Mouse (Mus musculus) CH12.LX (cell line): ENCODE measurements around the gene Cd96.

Experiments used
- CHD2 ChIP-seq: IDR thresholded peaks from 2 replicates; pipeline ENCODE4 v1.6.1; 2011; ENCODE audit warnings: low read length, improper control_type of control experiment
- CTCF ChIP-seq, 2 experiments: IDR thresholded peaks in 1 of 2; conservative IDR thresholded peaks in 1 of 2; 2 replicates each; pipeline ENCODE4 v1.5.1; 2011 to 2012; ENCODE audit warnings: low read depth in 2 of 2, low read length in 2 of 2, improper control_type of control experiment in 1 of 2, inconsistent platforms in 1 of 2, mild to moderate bottlenecking in 1 of 2, moderate library complexity in 1 of 2
- JUND ChIP-seq: conservative IDR thresholded peaks from 2 replicates; pipeline ENCODE4 v1.6.1; 2011; ENCODE audit warnings: low read depth, low read length, improper control_type of control experiment
- MAFK ChIP-seq: IDR thresholded peaks from 2 replicates; pipeline ENCODE4 v1.6.1; 2011; ENCODE audit warnings: low read length, improper control_type of control experiment; ENCODE audit not compliant: insufficient replicate concordance
- PAX5 ChIP-seq: IDR thresholded peaks from 2 replicates; pipeline ENCODE4 v1.6.1; 2012; ENCODE audit warnings: low read length, inconsistent platforms, mixed read lengths
- POLR2A ChIP-seq: IDR thresholded peaks from 2 replicates; pipeline ENCODE4 v1.6.1; 2011; ENCODE audit warnings: low read depth, mild to moderate bottlenecking, improper control_type of control experiment, low read length
- USF1 ChIP-seq: IDR thresholded peaks from 2 replicates; pipeline ENCODE4 v1.6.1; 2014; ENCODE audit warnings: low read depth, mild to moderate bottlenecking, inconsistent platforms, low read length, improper control_type of control experiment
- ZC3H11A ChIP-seq: IDR thresholded peaks from 2 replicates; pipeline ENCODE4 v1.6.1; 2012; ENCODE audit warnings: low read depth, mild to moderate bottlenecking, inconsistent platforms, low read length, improper control_type of control experiment
- ZKSCAN1 ChIP-seq: IDR thresholded peaks from 2 replicates; pipeline ENCODE4 v1.6.1; 2012; ENCODE audit warnings: low read depth, inconsistent platforms, low read length, improper control_type of control experiment, borderline replicate concordance

DNA sequence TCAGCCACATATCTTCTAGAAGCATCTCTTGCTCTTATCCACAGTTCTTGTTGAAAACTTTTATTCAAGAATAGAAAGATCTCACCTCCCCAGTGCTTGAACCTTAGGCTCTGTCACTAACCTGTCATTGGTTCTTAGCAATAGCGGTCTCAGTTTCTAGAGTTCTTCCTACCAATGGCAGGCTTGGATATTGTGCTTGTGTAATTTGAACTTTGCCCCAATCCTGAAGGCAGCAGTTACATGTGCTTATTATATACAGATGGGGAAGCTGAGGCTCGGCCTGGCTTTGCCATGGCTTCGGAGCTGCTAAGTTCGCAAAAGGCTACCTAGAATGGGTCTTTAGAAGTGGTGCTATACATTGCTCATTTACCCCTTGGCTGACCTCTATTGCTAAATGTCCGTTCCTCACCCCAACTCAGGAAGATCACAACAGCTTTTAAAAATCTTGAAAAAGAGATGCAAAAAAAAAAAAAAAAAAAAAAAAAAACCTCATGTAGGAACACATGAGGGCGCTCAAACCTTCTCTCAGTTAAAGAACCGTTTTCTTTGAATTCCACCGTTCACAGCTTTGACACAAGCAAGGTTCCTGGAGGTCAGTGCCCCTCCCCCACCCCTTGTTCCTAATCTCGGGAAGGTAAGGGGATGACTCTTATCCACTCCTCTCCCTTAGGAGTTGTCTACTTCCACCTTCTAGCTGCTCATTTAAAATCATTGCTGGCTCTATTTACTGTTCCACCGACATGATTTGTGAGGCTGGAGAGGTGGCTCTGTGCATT lies 129.0 kb downstream of the Cd96 start:
- TF ChIP-seq ZC3H11A (no peak), CTCF (conservative IDR thresholded peaks at IDR 0.05 in 1 of 2, IDR thresholded peaks at IDR 0.05 in 1 of 2; ENCODE audit: low read depth in 2 of 2, low read length in 2 of 2) (peak in 1 of 2 experiments; percentile 68; a peak in 2 of 4 replicates), USF1 (no peak), ZKSCAN1 (no peak), PAX5 (no peak), POLR2A (no peak), MAFK (no peak), CHD2 (no peak), JUND (no peak)
